ENCODE assay signal across 8 mouse cellular contexts in genomic region chr11:79805981-79806415, GRCm38 (mm10).
DNase-seq lines count a peak whose midpoint lies in the region; ATAC-seq and TF ChIP-seq lines count a peak whose summit lies in the region.

No protein-coding gene starts in this region.

- no peaks in the 10 kb centered on the region for H3K27me3 ChIP-seq in forebrain, embryonic 10.5 days (ENCODE audit: poor library complexity, severe bottlenecking)
- H3K27me3 ChIP-seq in forebrain, embryonic 13.5 days: no peaks in the 10 kb centered on the region
- no peaks in the 10 kb centered on the region for H3K27me3 ChIP-seq in hindbrain, embryonic 11.5 days (ENCODE audit: control insufficient read depth, insufficient read depth, low read length)

- H3K4me3 ChIP-seq in forebrain, embryonic 10.5 days: no peak overlapping the region
- no peak overlapping the region for H3K4me3 ChIP-seq in forebrain, embryonic 13.5 days
- no peak overlapping the region for H3K4me3 ChIP-seq in embryonic fibroblast, embryonic 13.5 days (ENCODE audit: insufficient read depth, low read length)
- H3K4me3 ChIP-seq in hindbrain, embryonic 11.5 days (ENCODE audit: low read depth, low read length): no peak overlapping the region

- 49% methylated on average over 10 of the region's 10 CpGs for WGBS in forebrain, embryonic 10.5 days
- WGBS in forebrain, embryonic 13.5 days: 67% methylated on average over 10 of the region's 10 CpGs
- WGBS in hindbrain, embryonic 11.5 days: 38% methylated on average over 10 of the region's 10 CpGs

- peaks cover 24% of the 10 kb centered on the region for H3K4me1 ChIP-seq in forebrain, embryonic 10.5 days
- H3K4me1 ChIP-seq in forebrain, embryonic 13.5 days: peaks cover 12% of the 10 kb centered on the region
- peaks cover 5% of the 10 kb centered on the region for H3K4me1 ChIP-seq in embryonic fibroblast, embryonic 13.5 days (ENCODE audit: control insufficient read depth, insufficient read depth, low read length)
- H3K4me1 ChIP-seq in hindbrain, embryonic 11.5 days (replicated peaks; ENCODE audit: control insufficient read depth, insufficient read depth, low read length): peaks cover 6% of the 10 kb centered on the region; the same call in 1 of the 2 replicates

- H3K9me3 ChIP-seq in forebrain, embryonic 10.5 days: peaks cover 9% of the 10 kb centered on the region; the same call in 1 of the 2 replicates
- H3K9me3 ChIP-seq in forebrain, embryonic 13.5 days (replicated peaks): no peaks in the 10 kb centered on the region
- H3K9me3 ChIP-seq in hindbrain, embryonic 11.5 days (ENCODE audit: control insufficient read depth, low read length): no peaks in the 10 kb centered on the region

- no peak for TF ChIP-seq POLR2A in embryonic fibroblast, embryonic 13.5 days (IDR thresholded peaks at IDR 0.05; ENCODE audit: low read depth, low read length)

- DNase-seq in forebrain, embryonic 10.5 days (ENCODE audit: extremely low spot score, low spot score): peak; percentile 63
- DNase-seq in hindbrain, embryonic 11.5 days (ENCODE audit: low spot score): peak; percentile 72
- peak; percentile 56 for DNase-seq in lung, postnatal 10 days
- no peak for DNase-seq in layer of hippocampus, adult 9-10 months (ENCODE audit: low spot score)
- DNase-seq in layer of hippocampus, adult 9-11 months: no peak

- no peak for ATAC-seq in forebrain, embryonic 13.5 days
- peak; percentile 30; the same call in 1 of the 2 replicates for ATAC-seq in hindbrain, embryonic 11.5 days (ENCODE audit: low FRiP score)
- no peak for ATAC-seq in megakaryocyte, adult 5-6 weeks (ENCODE audit: poor library complexity, severe bottlenecking)

- H3K36me3 ChIP-seq in forebrain, embryonic 10.5 days (replicated peaks): no peaks in the 10 kb centered on the region
- H3K36me3 ChIP-seq in forebrain, embryonic 13.5 days (ENCODE audit: poor library complexity, severe bottlenecking): no peaks in the 10 kb centered on the region
- no peaks in the 10 kb centered on the region for H3K36me3 ChIP-seq in hindbrain, embryonic 11.5 days (ENCODE audit: control insufficient read depth, insufficient read depth, low read length)

- TF ChIP-seq CTCF in embryonic fibroblast, embryonic 13.5 days (IDR thresholded peaks at IDR 0.05; ENCODE audit: borderline replicate concordance, insufficient read depth, low read length): no peak

- H3K27ac ChIP-seq in forebrain, embryonic 10.5 days: peak overlapping the region; percentile 45
- no peak overlapping the region for H3K27ac ChIP-seq in forebrain, embryonic 13.5 days
- H3K27ac ChIP-seq in embryonic fibroblast, embryonic 13.5 days (ENCODE audit: insufficient read depth, low read length): peak overlapping the region; percentile 83
- no peak overlapping the region for H3K27ac ChIP-seq in hindbrain, embryonic 11.5 days (ENCODE audit: low read depth, low read length)

- no peak overlapping the region for H3K4me2 ChIP-seq in forebrain, embryonic 13.5 days
- no peak overlapping the region for H3K4me2 ChIP-seq in hindbrain, embryonic 11.5 days (replicated peaks; ENCODE audit: low read depth, low read length)

- no peak overlapping the region for H3K9ac ChIP-seq in forebrain, embryonic 13.5 days
- no peak overlapping the region for H3K9ac ChIP-seq in hindbrain, embryonic 11.5 days (ENCODE audit: low read depth, low read length)

Comparison
In these comparisons a context has a peak if more than half of its experiments do, and no peak if none do; other contexts are left out.
1. H3K27ac ChIP-seq: peak in forebrain, embryonic 10.5 days (single experiment) and embryonic fibroblast, embryonic 13.5 days (single experiment); none in forebrain, embryonic 13.5 days (single experiment) and hindbrain, embryonic 11.5 days (single experiment).
2. DNase-seq: peak in forebrain, embryonic 10.5 days (single experiment), hindbrain, embryonic 11.5 days (single experiment) and lung, postnatal 10 days (single experiment); none in layer of hippocampus, adult 9-10 months (single experiment) and layer of hippocampus, adult 9-11 months (single experiment).